Mouse (Mus musculus) forebrain, postnatal 0 days (tissue): Measurements from ENCODE around the gene Ahdc1. TPM values are rescaled to one million over a fixed set of nuclear protein-coding genes. Genes with fewer than 3 reads are reported as not detected.

Experiments
- ATAC-seq: fragments of 200-750 bp; cut with Nextera tagmentation; 2 replicates; pipeline ENCODE4 v1.8.0; 2017; ENCODE audit warnings: mild to moderate bottlenecking, moderate library complexity
- DNase-seq: peaks from one replicate; pipeline ENCODE4 v3.0.0-alpha.2; 2015
- H3K27ac ChIP-seq: fragments of 300-500 bp; sonication (generic); 2 replicates; pipeline ENCODE4 v1.5.1; 2014; ENCODE audit warnings: low read depth, mild to moderate bottlenecking, antibody characterized with exemption, low read length, moderate library complexity, mixed read lengths
- H3K27me3 ChIP-seq: fragments of 300-500 bp; sonication (generic); 2 replicates; pipeline ENCODE4 v1.6.1; 2014; ENCODE audit warnings: mild to moderate bottlenecking, low read length, mixed read lengths; ENCODE audit not compliant: insufficient read depth
- H3K36me3 ChIP-seq: fragments of 300-500 bp; sonication (generic); 2 replicates; pipeline ENCODE4 v1.6.1; 2014; ENCODE audit warnings: mild to moderate bottlenecking, moderate library complexity; ENCODE audit not compliant: insufficient read depth
- H3K4me1 ChIP-seq: fragments of 300-500 bp; sonication (generic); 2 replicates; pipeline ENCODE4 v1.6.1; 2014; ENCODE audit warnings: antibody characterized with exemption; ENCODE audit not compliant: insufficient read depth
- H3K4me2 ChIP-seq: fragments of 300-500 bp; sonication (generic); 2 replicates; pipeline ENCODE4 v1.6.1; 2014; ENCODE audit warnings: low read depth, mild to moderate bottlenecking, moderate library complexity
- H3K4me3 ChIP-seq: fragments of 300-500 bp; sonication (generic); 2 replicates; pipeline ENCODE4 v1.5.1; 2014; ENCODE audit warnings: low read depth, low read length, mixed read lengths
- H3K9ac ChIP-seq: fragments of 300-500 bp; sonication (generic); 2 replicates; pipeline ENCODE4 v1.6.1; 2014; ENCODE audit warnings: mild to moderate bottlenecking
- H3K9me3 ChIP-seq: fragments of 300-500 bp; sonication (generic); 2 replicates; pipeline ENCODE4 v1.6.1; 2016; ENCODE audit warnings: low read length
- CTCF ChIP-seq: sonication (generic); IDR thresholded peaks from 2 replicates; pipeline ENCODE4 v1.5.1; 2016; ENCODE audit warnings: antibody characterized with exemption, control low read depth, low read depth
- WGBS: fragments of 180-500 bp; shearing (Covaris S2); extraction: QIAGEN DNeasy Blood & Tissue Kit; methylation state at CpG from one replicate; pipeline ENCODE4 v1.1.7; 2014; 5-methylcytosine and 5-hydroxymethylcytosine counted together
- polyA plus RNA-seq: library from polyadenylated mRNA; unstranded; fragments of >200 nt; fragmentation: Nextera tagmentation; extraction: Ambion mirVana; gene quantifications from 2 replicates; pipeline ENCODE4 v1.2.1, GENCODE M21; 2015
- total RNA-seq: library from RNA; depleted of rRNA; stranded (reverse); fragments of >200 nt; gene quantifications from 2 replicates; pipeline ENCODE4 v1.2.3, GENCODE M21; 2014

The Ahdc1 gene
- total and polyA plus RNA-seq, 2 experiments from 2014 or later = 8.4 to 82.4 TPM

GRCm38 (mm10) chr4:133112175-133112838, 101.2 kb downstream of the Ahdc1 start:
- no peak overlapping the region for H3K27ac ChIP-seq
- ATAC-seq (no peak), DNase-seq (no peak)
- H3K27me3 ChIP-seq = no peaks in the 10 kb centered on the region
- H3K4me1 ChIP-seq = no peaks in the 10 kb centered on the region
- no peak overlapping the region for H3K4me3 ChIP-seq
- no peaks in the 10 kb centered on the region for H3K36me3 ChIP-seq
- H3K9me3 ChIP-seq = no peaks in the 10 kb centered on the region
- no peak overlapping the region for H3K4me2 ChIP-seq
- 76% methylated on average over 13 of the region's 13 CpGs for WGBS
- no peak overlapping the region for H3K9ac ChIP-seq
- TF ChIP-seq CTCF = no peak

- TF ChIP-seq CTCF = no peak
- no peak overlapping the region for H3K27ac ChIP-seq
- H3K4me2 ChIP-seq = no peak overlapping the region
- H3K4me3 ChIP-seq = no peak overlapping the region
- H3K36me3 ChIP-seq = no peaks in the 10 kb centered on the region
- no peak for ATAC-seq
- no peaks in the 10 kb centered on the region for H3K9me3 ChIP-seq
- no peak overlapping the region for H3K9ac ChIP-seq
- H3K27me3 ChIP-seq = no peaks in the 10 kb centered on the region
- 0 out of 2 replicates have a peak, but pooled peaks cover 5% of the 10 kb centered on the region for H3K4me1 ChIP-seq
- DNase-seq = no peak
- 52% methylated on average over 6 of the region's 6 CpGs for WGBS
Measured at GRCm38 (mm10) chr4:133113351-133113882, 102.4 kb downstream of the Ahdc1 start.

GRCm38 (mm10) chr4:133114762-133115161, 103.7 kb downstream of the Ahdc1 start:
- ATAC-seq (no peak), DNase-seq (no peak)
- no peaks in the 10 kb centered on the region for H3K9me3 ChIP-seq
- 0 out of 2 replicates have a peak, but pooled peaks cover 5% of the 10 kb centered on the region for H3K4me1 ChIP-seq
- no peak for TF ChIP-seq CTCF
- H3K4me2 ChIP-seq = no peak overlapping the region
- no peak overlapping the region for H3K27ac ChIP-seq
- WGBS = 92% methylated on average over 3 of the region's 3 CpGs
- no peaks in the 10 kb centered on the region for H3K27me3 ChIP-seq
- no peaks in the 10 kb centered on the region for H3K36me3 ChIP-seq
- H3K9ac ChIP-seq = no peak overlapping the region
- no peak overlapping the region for H3K4me3 ChIP-seq

GRCm38 (mm10) chr4:133115721-133116429, 104.8 kb downstream of the Ahdc1 start:
- 0 out of 2 replicates have a peak, but pooled peaks cover 5% of the 10 kb centered on the region for H3K4me1 ChIP-seq
- no peak overlapping the region for H3K9ac ChIP-seq
- WGBS = 72% methylated on average over 14 of the region's 14 CpGs
- no peak overlapping the region for H3K4me3 ChIP-seq
- TF ChIP-seq CTCF = no peak
- no peaks in the 10 kb centered on the region for H3K27me3 ChIP-seq
- no peaks in the 10 kb centered on the region for H3K36me3 ChIP-seq
- no peak for ATAC-seq
- no peaks in the 10 kb centered on the region for H3K9me3 ChIP-seq
- no peak overlapping the region for H3K27ac ChIP-seq
- H3K4me2 ChIP-seq = no peak overlapping the region
- DNase-seq = no peak

GRCm38 (mm10) chr4:133116756-133117470, 105.9 kb downstream of the Ahdc1 start:
- ATAC-seq = no peak
- Histone ChIP-seq H3K4me2 (no peak overlapping the region), H3K9me3 (no peaks in the 10 kb centered on the region), H3K9ac (no peak overlapping the region), H3K36me3 (no peaks in the 10 kb centered on the region), H3K4me3 (no peak overlapping the region), H3K27ac (peak overlapping the region; percentile 64), H3K4me1 (0 out of 2 replicates have a peak, but pooled peaks cover 5% of the 10 kb centered on the region), H3K27me3 (no peaks in the 10 kb centered on the region)
- WGBS = 62% methylated on average over 3 of the region's 3 CpGs
- DNase-seq = no peak
- no peak for TF ChIP-seq CTCF

GRCm38 (mm10) chr4:133117556-133118411, 106.7 kb downstream of the Ahdc1 start:
- DNase-seq (peak; percentile 48), ATAC-seq (peak; percentile 38; the same call in 1 of the 2 replicates)
- Histone ChIP-seq H3K27ac (peak overlapping the region; percentile 64), H3K27me3 (no peaks in the 10 kb centered on the region), H3K9me3 (no peaks in the 10 kb centered on the region), H3K36me3 (no peaks in the 10 kb centered on the region), H3K4me3 (no peak overlapping the region), H3K4me2 (no peak overlapping the region), H3K4me1 (0 out of 2 replicates have a peak, but pooled peaks cover 5% of the 10 kb centered on the region), H3K9ac (0 out of 2 replicates have a peak overlapping the region, but pooled peaks have one; percentile 14)
- 14% methylated on average over 18 of the region's 18 CpGs for WGBS
- no peak for TF ChIP-seq CTCF
